Mouse (Mus musculus) olfactory bulb, adult 2 months (tissue): ENCODE measurements around the gene Dyrk4. TPM values are rescaled to one million over a fixed set of nuclear protein-coding genes. Genes with fewer than 3 reads are reported as not detected.

Source experiments
- H3K27ac ChIP-seq: fragments of 200-500 bp; 2 replicates; pipeline ENCODE4 v1.5.1; 2012; ENCODE audit warnings: low read depth, low read length; ENCODE audit not compliant: insufficient read depth
- H3K4me1 ChIP-seq: fragments of 200-500 bp; 2 replicates; pipeline ENCODE4 v1.6.1; 2012; ENCODE audit warnings: low read length; ENCODE audit not compliant: control insufficient read depth, insufficient read depth
- H3K4me3 ChIP-seq: fragments of 200-500 bp; 2 replicates; pipeline ENCODE4 v1.5.1; 2012; ENCODE audit warnings: mild to moderate bottlenecking, low read depth, low read length, moderate library complexity; ENCODE audit not compliant: insufficient read depth
- CTCF ChIP-seq: fragments of 200-500 bp; IDR thresholded peaks from 2 replicates; pipeline ENCODE4 v1.5.1; 2012; ENCODE audit warnings: low read depth, mild to moderate bottlenecking, low read length, moderate library complexity; ENCODE audit not compliant: insufficient read depth
- POLR2A ChIP-seq: fragments of 200-500 bp; IDR thresholded peaks from 2 replicates; pipeline ENCODE4 v1.6.1; 2012; ENCODE audit warnings: mild to moderate bottlenecking, low read depth, low read length, moderate library complexity; ENCODE audit not compliant: insufficient read depth
- WGBS: fragments of 180-500 bp; shearing (Covaris S2); methylation state at CpG from one replicate; pipeline ENCODE4 v1.1.7; 2018; 5-methylcytosine and 5-hydroxymethylcytosine counted together
- polyA plus RNA-seq: library from polyadenylated mRNA; stranded (reverse); fragments of >200 nt; gene quantifications from 2 replicates; pipeline ENCODE4 v1.2.4, GENCODE M21; 2012; ENCODE audit warnings: low replicate concordance; ENCODE audit not compliant: missing spikeins, insufficient read depth, insufficient read length

The Dyrk4 gene
- polyA plus RNA-seq, 1 experiment, result not detected

DNA sequence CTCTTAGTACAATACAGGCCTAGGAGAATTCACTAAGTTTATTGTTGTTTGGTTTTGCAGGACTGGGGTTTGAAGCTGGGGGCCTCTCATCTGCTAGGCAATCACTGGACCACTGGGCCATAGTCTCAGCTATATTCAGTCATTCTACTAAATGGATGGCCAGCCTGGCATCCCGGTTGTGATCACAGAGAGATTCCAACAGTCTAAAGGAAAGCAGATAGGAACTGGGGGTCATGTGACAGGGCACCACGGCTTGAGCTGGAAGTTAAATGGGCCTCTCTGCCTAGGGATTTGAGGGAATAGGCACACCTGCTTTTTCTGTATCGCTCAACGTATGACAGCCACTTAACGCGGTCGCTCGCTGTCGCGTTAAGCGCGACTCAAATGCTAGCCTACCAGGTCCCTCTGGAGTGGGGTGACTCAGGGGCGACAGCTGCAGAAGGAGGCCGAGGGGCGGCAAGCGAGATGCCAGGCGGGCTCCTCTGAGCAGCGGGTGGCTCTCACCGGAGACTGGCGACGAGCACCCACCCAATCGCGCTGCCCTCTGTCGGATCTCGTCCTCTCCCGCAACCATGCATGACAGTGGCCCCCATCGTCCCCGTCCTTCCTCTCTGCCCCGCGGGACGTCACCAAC lies 17.3 kb upstream of the Dyrk4 start:
- Histone ChIP-seq H3K27ac (no peak overlapping the region), H3K4me3 (peak overlapping the region; percentile 83), H3K4me1 (peaks cover 7% of the 10 kb centered on the region)
- no peak for TF ChIP-seq POLR2A
- TF ChIP-seq CTCF, result no peak
- WGBS, result under 1% methylated on average over 31 of the region's 31 CpGs

DNA sequence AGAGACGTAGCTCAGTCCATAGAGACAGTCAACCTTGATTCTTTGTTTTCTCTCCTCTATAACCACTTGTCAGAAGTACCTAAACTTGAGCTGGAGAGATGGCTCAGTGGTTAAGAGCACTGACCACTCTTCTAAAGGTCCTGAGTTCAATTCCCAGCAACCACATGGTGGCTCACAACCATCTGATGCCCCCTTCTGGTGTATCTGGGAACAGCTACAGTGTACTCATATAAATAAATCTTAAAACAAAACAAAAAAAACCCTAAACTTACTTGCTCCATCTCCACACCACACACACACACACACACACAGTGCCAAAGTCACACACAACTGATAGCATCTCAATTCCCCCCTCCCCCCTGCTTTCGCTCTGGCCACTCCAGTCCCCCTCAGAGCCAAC lies 16.4 kb upstream of the Dyrk4 start:
- H3K4me3 ChIP-seq, result no peak overlapping the region
- TF ChIP-seq POLR2A, result no peak
- TF ChIP-seq CTCF, result no peak
- 75% methylated on average over 2 of the region's 2 CpGs for WGBS
- H3K4me1 ChIP-seq, result peaks cover 7% of the 10 kb centered on the region
- H3K27ac ChIP-seq, result no peak overlapping the region

DNA sequence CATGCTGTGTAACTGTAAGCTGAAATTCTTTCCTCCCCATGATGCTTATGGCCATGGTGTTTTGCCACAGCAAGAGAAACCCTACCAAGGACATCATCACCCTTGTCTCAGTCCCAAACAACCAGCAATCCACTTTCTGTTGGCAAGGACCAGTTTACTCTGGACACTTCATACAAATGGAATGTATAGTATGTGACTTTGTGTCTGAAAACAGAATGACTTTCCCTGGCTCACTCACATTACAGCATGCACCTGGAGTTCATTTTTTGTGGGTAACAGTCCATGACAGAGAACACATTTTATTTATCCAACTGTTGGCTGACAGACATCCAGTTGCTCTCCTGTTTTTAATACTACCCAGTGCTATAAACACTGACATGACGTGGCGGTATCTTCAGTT lies 11.3 kb upstream of the Dyrk4 start:
- H3K4me1 ChIP-seq, result no peaks in the 10 kb centered on the region
- TF ChIP-seq POLR2A (no peak), CTCF (no peak)
- no peak overlapping the region for H3K4me3 ChIP-seq
- WGBS, result 92% methylated on average over 2 of the region's 2 CpGs
- H3K27ac ChIP-seq, result no peak overlapping the region

GRCm38 (mm10) chr6:126914928-126915327 lies 6.7 kb downstream of the Dyrk4 start:
- no peaks in the 10 kb centered on the region for H3K4me1 ChIP-seq
- H3K4me3 ChIP-seq, result no peak overlapping the region
- no peak for TF ChIP-seq POLR2A
- TF ChIP-seq CTCF, result no peak
- H3K27ac ChIP-seq, result no peak overlapping the region
- WGBS, result 81% methylated on average over 5 of the region's 5 CpGs

DNA sequence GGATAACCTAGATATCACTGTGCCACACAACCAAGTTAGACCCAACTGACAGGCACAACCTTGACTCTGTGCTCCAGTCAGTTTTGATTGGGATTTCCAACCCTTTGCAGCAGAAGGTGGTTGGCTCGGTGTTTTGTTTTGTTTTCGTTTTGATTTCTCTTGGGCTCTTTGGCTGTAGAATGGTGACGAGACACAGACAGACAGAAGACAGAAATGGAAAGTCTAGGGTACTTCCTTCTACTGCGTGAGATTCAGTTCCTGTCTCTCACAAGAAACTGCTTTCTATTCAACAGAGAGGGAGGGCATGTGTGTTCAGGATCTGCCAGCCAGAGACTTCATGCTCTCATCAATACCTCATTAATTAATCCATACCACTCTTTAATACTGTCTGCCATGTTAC lies 10.9 kb downstream of the Dyrk4 start:
- no peak overlapping the region for H3K27ac ChIP-seq

DNA sequence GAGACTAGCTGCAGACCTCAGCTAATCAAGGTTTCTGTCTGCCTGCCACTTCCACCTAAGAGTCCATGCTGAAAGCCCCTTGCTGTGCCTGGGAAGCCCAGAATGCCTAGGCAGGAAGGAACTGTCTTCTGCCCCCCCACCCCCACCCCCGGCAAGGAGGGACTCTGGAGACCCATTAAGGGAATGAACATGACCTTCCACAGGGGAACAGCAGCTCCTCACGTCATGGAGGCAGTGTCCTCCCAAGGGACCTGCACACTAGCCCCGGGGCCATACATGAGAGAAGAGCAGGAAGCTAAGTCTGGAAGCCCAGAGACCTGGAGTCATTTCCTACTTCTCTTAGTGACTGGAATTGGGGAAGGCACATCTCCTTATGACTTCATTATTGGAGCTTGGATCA lies 13.8 kb downstream of the Dyrk4 start:
- Histone ChIP-seq H3K27ac (no peak overlapping the region), H3K4me3 (no peak overlapping the region), H3K4me1 (no peaks in the 10 kb centered on the region)
- TF ChIP-seq POLR2A (no peak), CTCF (no peak)
- 62% methylated on average over 3 of the region's 3 CpGs for WGBS

More for the DNA sequence above, 10.9 kb downstream of the Dyrk4 start:
- TF ChIP-seq POLR2A (no peak), CTCF (no peak)
- H3K4me3 ChIP-seq, result no peak overlapping the region
- WGBS, result 77% methylated on average over 4 of the region's 4 CpGs
- H3K4me1 ChIP-seq, result no peaks in the 10 kb centered on the region

DNA sequence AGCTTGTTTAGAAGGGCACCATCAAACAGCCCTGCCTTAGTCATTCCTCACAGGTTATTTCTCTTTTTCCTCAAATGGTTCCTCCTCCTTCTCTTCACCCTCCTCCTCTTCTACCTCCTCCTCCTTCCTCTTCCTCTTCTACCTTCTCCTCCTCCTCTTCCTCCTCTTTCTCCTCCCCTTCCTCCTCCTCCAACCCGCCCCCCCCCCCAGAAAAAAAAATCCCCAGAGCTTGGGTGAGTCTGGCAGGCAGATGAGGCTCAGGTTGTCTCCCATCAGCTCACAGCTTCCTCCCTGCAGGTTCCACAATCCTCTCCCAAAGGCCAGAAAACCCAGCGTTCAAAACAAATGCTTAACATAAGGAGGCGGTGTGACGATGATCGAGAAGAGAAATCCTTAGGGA lies 14.3 kb downstream of the Dyrk4 start:
- no peak for TF ChIP-seq CTCF
- TF ChIP-seq POLR2A, result no peak
- Histone ChIP-seq H3K27ac (no peak overlapping the region), H3K4me1 (no peaks in the 10 kb centered on the region), H3K4me3 (no peak overlapping the region)
- 70% methylated on average over 5 of the region's 5 CpGs for WGBS

- TF ChIP-seq POLR2A (no peak), CTCF (no peak)
- WGBS, result 84% methylated on average over 8 of the region's 8 CpGs
- no peaks in the 10 kb centered on the region for H3K4me1 ChIP-seq
- no peak overlapping the region for H3K4me3 ChIP-seq
- H3K27ac ChIP-seq, result no peak overlapping the region
These were observed 44.5 kb downstream of the Dyrk4 start for GRCm38 (mm10) chr6:126877118-126877517.

GRCm38 (mm10) chr6:126852881-126853280 lies 68.8 kb downstream of the Dyrk4 start, which contains the start of gene Akap3:
Akap3 (plus strand) TSS chr6:126853098.
- peaks cover 3% of the 10 kb centered on the region for H3K4me1 ChIP-seq
- H3K4me3 ChIP-seq, result no peak within 1 kb of the TSS
- TF ChIP-seq CTCF (no peak), POLR2A (no peak)
- H3K27ac ChIP-seq, result no peak within 1 kb of the TSS
